Mouse (Mus musculus): ENCODE results near the gene Klf11. TPM values are rescaled to one million over a fixed set of nuclear protein-coding genes. Genes with fewer than 3 reads are reported as not detected.

Gene Klf11
- polyA plus RNA-seq, 1 experiment from 2014 or later, result 9.3 TPM

DNA sequence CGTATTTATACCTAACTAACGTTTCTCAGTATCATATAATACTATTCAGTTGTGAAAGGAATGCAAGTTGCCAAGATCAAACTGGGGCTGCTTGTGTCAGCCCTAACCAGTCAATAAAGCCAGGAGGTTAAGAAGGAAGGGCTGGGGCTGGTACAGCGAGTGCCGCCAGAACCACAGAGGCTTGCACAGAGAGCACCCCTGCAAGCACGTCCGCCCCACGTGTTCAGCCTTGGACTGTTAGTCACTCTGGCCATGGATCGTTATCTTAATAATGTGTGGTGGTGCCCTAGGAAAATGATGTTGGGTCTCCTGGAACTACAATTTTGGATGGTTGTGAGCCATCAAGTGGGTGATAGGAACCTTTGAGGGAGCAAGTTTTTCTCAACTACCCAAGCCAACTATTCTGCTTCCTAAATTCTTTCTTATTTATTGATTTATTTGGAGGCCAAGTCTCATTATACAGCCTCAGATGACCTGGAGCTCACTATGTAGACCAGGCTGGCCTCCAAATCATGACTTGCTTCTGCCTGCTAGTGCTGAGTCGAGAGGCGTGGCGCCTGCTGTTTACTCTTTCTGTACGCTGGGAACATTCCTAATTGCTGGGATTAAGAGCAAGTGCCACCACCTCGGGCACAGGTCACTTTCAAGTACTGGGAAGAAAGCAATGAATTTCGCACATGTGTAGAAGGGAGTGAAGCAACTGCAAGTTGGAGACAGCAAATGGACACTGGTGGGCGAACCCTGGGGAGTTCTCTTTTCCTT, 54.6 kb downstream of the Klf11 start:
- ATAC-seq (ENCODE audit: insufficient read depth), result peak; percentile 19; the same call in 1 of the 2 replicates
- H3K9me3 ChIP-seq (replicated peaks), result no peaks in the 10 kb centered on the region
- H3K4me2 ChIP-seq, result peak overlapping the region; percentile 76
- H3K27me3 ChIP-seq, result no peaks in the 10 kb centered on the region
- peak overlapping the region; percentile 89 for H3K4me3 ChIP-seq (replicated peaks)
- peak overlapping the region; percentile 89 for H3K27ac ChIP-seq (replicated peaks)
- H3K4me1 ChIP-seq (replicated peaks), result peaks cover 75% of the 10 kb centered on the region
- peak overlapping the region; percentile 89 for H3K9ac ChIP-seq
- peaks cover 19% of the 10 kb centered on the region for H3K36me3 ChIP-seq (replicated peaks)
- 67% methylated on average over 15 of the region's 15 CpGs for WGBS (ENCODE audit: insufficient replicate concordance)

DNA sequence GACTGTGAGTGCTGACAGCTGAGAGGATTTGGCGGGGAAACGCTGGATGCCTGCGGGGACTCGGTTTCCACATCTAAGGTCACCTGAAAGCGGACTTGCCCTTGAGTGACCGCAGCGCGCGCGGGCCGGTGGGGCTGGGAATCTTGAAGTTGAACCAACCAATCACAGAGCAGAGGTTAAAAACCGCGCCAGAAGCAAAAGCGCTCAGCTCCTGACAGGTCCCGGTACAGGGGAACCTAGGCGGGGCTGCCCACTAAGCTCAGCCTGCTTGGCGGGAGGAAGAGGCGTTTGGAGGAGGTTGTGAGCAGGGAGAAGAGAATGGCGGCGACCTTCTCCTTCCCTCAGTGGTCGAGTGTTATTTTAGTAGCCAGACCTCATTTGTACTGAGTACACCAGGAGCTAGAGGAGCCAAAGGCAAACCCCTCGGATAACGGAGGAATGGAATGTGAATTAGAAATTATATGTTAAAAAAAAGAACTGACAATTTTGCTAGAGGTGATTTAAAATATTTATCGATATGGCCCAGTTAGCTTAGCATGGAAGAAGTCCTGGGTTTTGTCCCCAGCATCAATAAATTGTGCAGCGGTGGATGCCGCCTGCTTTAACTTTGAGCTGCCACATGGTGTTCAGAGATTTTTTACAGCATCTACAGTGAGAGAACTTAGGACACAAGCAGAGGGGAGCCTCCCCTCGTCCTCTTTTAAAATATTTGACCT, 55.8 kb downstream of the Klf11 start:
- H3K27me3 ChIP-seq, result no peaks in the 10 kb centered on the region
- under 1% methylated on average over 27 of the region's 27 CpGs for WGBS (ENCODE audit: insufficient replicate concordance)
- peak overlapping the region; percentile 89 for H3K27ac ChIP-seq (replicated peaks)
- no peaks in the 10 kb centered on the region for H3K9me3 ChIP-seq (replicated peaks)
- H3K4me3 ChIP-seq (replicated peaks), result peak overlapping the region; percentile 89
- H3K9ac ChIP-seq, result peak overlapping the region; percentile 89
- H3K4me2 ChIP-seq, result peak overlapping the region; percentile 76
- peak; percentile 61 for ATAC-seq (ENCODE audit: insufficient read depth)
- H3K36me3 ChIP-seq (replicated peaks), result peaks cover 31% of the 10 kb centered on the region
- peaks cover 87% of the 10 kb centered on the region for H3K4me1 ChIP-seq (replicated peaks)

DNA sequence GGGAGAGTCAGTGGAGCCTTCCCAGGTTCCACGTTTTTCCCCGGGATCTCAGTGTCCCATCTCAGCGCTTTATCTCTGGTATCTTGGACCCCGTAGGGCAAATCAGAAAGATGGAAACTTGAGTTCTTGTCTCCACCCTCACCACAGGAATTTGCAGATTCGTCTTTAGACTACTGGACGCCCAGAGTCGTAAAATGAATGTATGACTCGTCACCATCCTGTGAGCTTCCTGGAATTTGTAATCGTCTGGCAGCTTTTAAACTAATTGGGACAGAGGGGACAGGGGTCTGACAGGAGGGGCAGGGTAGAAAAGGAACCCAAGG, 56.4 kb downstream of the Klf11 start:
- Histone ChIP-seq H3K36me3 (replicated peaks) (peaks cover 36% of the 10 kb centered on the region), H3K4me1 (replicated peaks) (peaks cover 87% of the 10 kb centered on the region), H3K27ac (replicated peaks) (peak overlapping the region; percentile 89), H3K9me3 (replicated peaks) (no peaks in the 10 kb centered on the region), H3K9ac (peak overlapping the region; percentile 89), H3K4me3 (replicated peaks) (peak overlapping the region; percentile 89), H3K4me2 (peak overlapping the region; percentile 76), H3K27me3 (no peaks in the 10 kb centered on the region)
- ATAC-seq (ENCODE audit: insufficient read depth), result no peak
- WGBS (ENCODE audit: insufficient replicate concordance), result under 1% methylated on average over 9 of the region's 9 CpGs

DNA sequence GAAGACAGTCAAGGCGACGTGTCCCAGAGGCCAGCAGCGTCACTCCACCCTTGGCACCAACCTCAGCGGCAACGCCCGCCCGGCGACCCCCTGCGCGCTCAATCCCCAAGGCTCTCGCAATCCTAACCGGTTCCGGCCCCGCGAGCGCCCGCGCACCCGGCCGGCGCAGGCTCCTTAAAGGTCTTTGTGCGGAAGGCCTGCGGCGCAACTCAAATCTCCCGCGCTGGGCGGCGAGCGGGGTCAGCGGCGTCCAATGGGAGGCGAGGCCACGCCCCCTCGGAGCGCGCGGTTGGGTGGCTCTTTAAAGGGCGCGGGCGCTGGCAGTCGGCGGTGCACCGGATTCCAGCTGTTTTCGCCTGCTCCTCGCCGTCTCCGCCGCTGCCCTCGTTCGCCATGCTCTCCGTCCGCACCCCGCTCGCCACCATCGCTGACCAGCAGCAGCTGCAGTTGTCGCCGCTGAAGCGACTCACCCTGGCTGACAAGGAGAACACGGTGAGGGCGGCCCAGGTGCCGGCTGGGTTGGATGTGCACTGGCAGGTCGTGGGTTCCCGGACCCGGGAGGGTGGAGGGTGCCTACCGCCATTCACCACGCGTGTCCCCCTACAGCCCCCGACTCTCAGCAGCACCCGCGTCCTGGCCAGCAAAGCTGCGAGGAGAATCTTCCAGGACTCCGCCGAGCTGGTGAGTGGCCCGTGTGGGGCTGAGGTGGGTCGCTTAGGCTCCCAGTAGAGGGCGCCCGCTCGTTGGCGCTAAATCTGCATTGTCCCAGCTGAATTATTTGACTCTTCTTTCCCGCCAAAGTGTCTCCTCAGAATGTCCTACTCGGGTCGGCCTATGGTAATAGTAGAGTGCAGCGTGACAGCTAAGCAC, 57.1 kb downstream of the Klf11 start, which contains the start of gene Rrm2:
TSS of gene Rrm2 (plus strand) at position 288 of the 870 bp plus-strand sequence.
- H3K4me1 ChIP-seq (replicated peaks), result peaks cover 86% of the 10 kb centered on the region
- H3K4me3 ChIP-seq (replicated peaks), result peak within 1 kb of the TSS; percentile 89
- ATAC-seq (ENCODE audit: insufficient read depth), result peak; percentile 83
- H3K36me3 ChIP-seq (replicated peaks), result peaks cover 44% of the 10 kb centered on the region
- peak within 1 kb of the TSS; percentile 76 for H3K4me2 ChIP-seq
- H3K9me3 ChIP-seq (replicated peaks), result no peaks in the 10 kb centered on the region
- WGBS (ENCODE audit: insufficient replicate concordance), result under 1% methylated on average over 83 of the region's 83 CpGs
- H3K27me3 ChIP-seq, result no peaks in the 10 kb centered on the region
- H3K9ac ChIP-seq, result peak within 1 kb of the TSS; percentile 89
- peak within 1 kb of the TSS; percentile 89 for H3K27ac ChIP-seq (replicated peaks)

DNA sequence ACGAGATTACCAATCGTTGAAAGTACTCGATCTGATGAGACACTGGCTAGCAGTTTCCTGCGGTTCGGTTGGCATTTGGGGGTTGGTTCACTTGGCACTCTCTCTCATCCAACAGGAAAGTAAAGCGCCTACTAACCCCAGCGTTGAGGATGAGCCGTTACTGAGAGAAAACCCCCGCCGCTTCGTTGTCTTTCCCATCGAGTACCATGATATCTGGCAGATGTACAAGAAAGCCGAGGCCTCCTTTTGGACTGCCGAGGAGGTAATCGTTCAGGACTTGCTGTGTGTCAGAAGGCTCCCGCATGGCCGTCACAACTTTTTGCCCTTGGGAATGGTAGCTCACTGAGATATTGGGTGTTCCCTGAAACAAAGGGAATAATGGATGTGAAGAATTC, 57.7 kb downstream of the Klf11 start:
- WGBS (ENCODE audit: insufficient replicate concordance), result under 1% methylated on average over 17 of the region's 17 CpGs
- peak overlapping the region; percentile 89 for H3K9ac ChIP-seq
- peaks cover 86% of the 10 kb centered on the region for H3K4me1 ChIP-seq (replicated peaks)
- H3K27ac ChIP-seq (replicated peaks), result peak overlapping the region; percentile 89
- no peaks in the 10 kb centered on the region for H3K27me3 ChIP-seq
- H3K4me2 ChIP-seq, result peak overlapping the region; percentile 76
- H3K36me3 ChIP-seq (replicated peaks), result peaks cover 50% of the 10 kb centered on the region
- peak overlapping the region; percentile 89 for H3K4me3 ChIP-seq (replicated peaks)
- no peak for ATAC-seq (ENCODE audit: insufficient read depth)
- H3K9me3 ChIP-seq (replicated peaks), result no peaks in the 10 kb centered on the region

DNA sequence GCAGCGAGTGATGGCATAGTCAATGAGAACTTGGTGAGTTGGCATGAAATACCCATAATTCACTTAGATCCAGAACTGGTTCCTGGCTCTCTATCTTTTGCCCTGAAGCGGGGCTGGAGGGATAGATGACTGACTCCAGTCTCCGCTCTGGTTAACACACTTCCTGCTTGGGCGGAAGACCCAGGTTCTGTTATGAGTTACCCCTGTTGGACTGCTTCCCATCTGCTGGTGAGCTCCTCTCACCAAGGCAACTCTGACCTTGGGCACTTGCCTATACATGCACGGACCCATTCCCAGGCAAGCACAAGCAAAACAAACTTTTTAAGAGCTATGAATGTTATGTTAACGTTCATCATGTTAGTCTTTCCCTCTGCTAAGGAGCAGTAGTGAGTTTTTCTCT, 58.3 kb downstream of the Klf11 start:
- Histone ChIP-seq H3K9ac (peak overlapping the region; percentile 89), H3K4me1 (replicated peaks) (peaks cover 85% of the 10 kb centered on the region), H3K9me3 (replicated peaks) (no peaks in the 10 kb centered on the region), H3K36me3 (replicated peaks) (peaks cover 56% of the 10 kb centered on the region), H3K27me3 (no peaks in the 10 kb centered on the region), H3K27ac (replicated peaks) (peak overlapping the region; percentile 89), H3K4me3 (replicated peaks) (peak overlapping the region; percentile 89), H3K4me2 (peak overlapping the region; percentile 76)
- 11% methylated on average over 6 of the region's 6 CpGs for WGBS (ENCODE audit: insufficient replicate concordance)
- no peak for ATAC-seq (ENCODE audit: insufficient read depth)

DNA sequence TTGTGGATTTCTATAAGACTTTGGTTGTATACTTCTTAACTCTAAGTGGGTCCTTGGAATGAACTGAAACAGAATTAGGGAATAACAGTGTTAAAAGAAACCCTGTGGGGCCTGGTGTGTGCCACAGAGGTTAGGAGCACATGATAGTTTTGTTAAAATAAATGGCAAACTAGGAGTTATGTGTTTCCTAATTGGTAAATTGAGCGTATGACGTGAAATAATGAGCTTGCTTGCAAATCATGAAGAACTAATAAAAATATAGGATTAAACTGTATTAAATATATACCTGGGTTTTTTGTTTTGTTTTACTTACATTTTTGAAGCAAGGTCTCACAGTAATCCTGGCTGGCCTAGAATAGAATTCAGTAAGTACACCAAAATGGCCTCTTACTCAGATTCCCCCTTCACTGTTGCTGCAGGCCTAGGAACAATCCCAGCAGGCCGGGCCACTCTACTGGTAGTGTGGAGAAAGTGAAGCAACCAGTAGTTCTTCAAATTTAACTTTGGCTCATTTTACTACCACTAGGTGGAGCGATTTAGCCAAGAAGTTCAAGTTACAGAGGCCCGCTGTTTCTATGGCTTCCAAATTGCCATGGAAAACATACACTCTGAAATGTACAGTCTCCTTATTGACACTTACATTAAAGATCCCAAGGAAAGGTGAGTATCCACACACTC, 58.9 kb downstream of the Klf11 start:
- peak overlapping the region; percentile 76 for H3K4me2 ChIP-seq
- peaks cover 61% of the 10 kb centered on the region for H3K36me3 ChIP-seq (replicated peaks)
- peak overlapping the region; percentile 89 for H3K9ac ChIP-seq
- no peaks in the 10 kb centered on the region for H3K9me3 ChIP-seq (replicated peaks)
- peak overlapping the region; percentile 89 for H3K27ac ChIP-seq (replicated peaks)
- WGBS (ENCODE audit: insufficient replicate concordance), result 28% methylated on average over 5 of the region's 5 CpGs
- no peak for ATAC-seq (ENCODE audit: insufficient read depth)
- H3K27me3 ChIP-seq, result no peaks in the 10 kb centered on the region
- H3K4me3 ChIP-seq (replicated peaks), result peak overlapping the region; percentile 89
- peaks cover 85% of the 10 kb centered on the region for H3K4me1 ChIP-seq (replicated peaks)

DNA sequence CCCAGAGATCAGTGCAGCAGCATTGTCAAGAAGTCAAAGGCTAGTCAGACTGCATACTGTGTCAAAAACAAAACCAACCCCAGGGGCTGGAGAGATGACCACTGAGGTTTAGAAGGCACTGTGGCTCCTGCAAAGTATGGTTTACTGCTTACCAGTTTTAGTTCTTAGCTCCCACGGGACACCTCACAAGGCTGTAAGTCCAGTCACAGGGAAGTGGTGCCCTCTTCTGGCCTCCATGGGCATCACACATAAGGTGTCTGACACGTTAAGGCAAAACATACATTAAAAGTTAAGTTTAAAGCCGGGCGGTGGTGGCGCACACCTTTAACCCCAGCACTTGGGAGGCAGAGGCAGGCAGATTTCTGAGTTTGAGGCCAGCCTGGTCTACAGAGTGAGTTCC, 59.6 kb downstream of the Klf11 start:
- Histone ChIP-seq H3K4me3 (replicated peaks) (peak overlapping the region; percentile 89), H3K4me2 (peak overlapping the region; percentile 76), H3K9me3 (replicated peaks) (no peaks in the 10 kb centered on the region), H3K27me3 (no peaks in the 10 kb centered on the region), H3K9ac (peak overlapping the region; percentile 89), H3K36me3 (replicated peaks) (peaks cover 68% of the 10 kb centered on the region), H3K4me1 (replicated peaks) (peaks cover 85% of the 10 kb centered on the region), H3K27ac (replicated peaks) (peak overlapping the region; percentile 89)
- WGBS (ENCODE audit: insufficient replicate concordance), result 55% methylated on average over 5 of the region's 5 CpGs
- ATAC-seq (ENCODE audit: insufficient read depth), result no peak
